Mouse (Mus musculus) heart, adult 18-20 months (tissue): ENCODE results near the gene Bag1. TPM values are rescaled to one million over a fixed set of nuclear protein-coding genes. Genes with fewer than 3 reads are reported as not detected.
A peak's percentile ranks its signal among the peaks of the same experiment; 100 is the strongest.
"Not testable (repeated sequence)": the region's sequence is repeated elsewhere in the genome, so short reads cannot be mapped to it uniquely, and the experiment has no call there.

ENCODE experiments used
- DNase-seq, 2 experiments: peaks; one replicate each; pipeline ENCODE4 v3.0.0; 2021 to 2022; ENCODE audit warnings: mixed read lengths in 1 of 2
- total RNA-seq, 2 experiments: library from RNA; stranded (reverse); gene quantifications; 2 replicates each; pipeline ENCODE4 v1.2.3; 2021

The Bag1 gene
- total RNA-seq, 2 experiments from 2014 or later: 273 to 283 TPM

DNA sequence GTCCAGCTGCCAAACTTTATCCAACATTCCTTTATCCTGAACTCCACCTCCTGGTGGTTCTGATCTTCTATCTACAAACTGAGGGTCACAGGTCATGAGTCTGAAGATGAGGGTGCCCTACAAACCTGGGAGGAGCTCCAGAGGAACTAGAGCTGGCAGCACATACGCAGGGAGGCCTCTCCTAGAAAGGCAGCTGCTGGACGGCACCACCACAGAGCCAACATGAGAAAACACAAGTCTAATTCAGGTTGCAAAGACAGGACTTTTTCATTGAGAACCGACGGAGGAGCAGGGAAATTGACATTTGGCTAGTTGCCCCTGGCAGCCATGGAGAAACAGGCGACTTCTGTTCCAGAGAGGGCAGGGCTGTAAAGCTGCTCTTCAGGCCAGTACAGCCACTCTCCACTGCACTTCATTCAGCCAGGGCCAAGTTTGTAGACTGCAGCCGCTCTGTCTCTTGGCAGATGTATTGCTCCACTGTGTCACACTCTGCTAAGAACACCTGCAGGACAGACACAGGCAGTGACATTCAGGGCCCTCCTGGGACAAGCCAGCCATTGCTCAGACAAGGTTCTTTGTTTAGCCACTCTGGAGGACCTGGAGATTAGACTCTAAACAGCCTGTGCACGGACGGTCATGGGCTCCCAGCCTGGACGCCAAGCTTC lies 11.8 kb downstream of the Bag1 start:
- DNase-seq: peak; percentile 75 to 85

DNA sequence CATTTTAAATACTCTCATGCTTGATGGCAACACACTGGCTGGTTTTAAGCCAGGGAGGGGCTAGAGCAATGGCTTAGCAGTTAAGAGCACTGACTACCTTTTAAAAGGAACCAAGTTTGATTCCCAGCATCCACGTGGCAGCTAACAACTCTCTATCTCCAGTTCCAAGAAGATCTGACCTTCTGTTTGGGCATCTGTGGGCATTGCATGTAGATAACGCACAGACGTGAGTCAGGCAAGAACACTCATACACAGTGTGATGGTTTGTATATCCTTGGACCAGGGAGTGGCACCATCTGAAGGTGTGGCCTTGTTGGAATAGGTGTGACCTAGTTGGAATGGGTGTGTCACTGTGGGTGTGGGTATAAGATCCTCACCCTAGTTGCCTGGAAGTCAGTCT lies 13.7 kb downstream of the Bag1 start:
- DNase-seq: not testable (repeated sequence)

DNA sequence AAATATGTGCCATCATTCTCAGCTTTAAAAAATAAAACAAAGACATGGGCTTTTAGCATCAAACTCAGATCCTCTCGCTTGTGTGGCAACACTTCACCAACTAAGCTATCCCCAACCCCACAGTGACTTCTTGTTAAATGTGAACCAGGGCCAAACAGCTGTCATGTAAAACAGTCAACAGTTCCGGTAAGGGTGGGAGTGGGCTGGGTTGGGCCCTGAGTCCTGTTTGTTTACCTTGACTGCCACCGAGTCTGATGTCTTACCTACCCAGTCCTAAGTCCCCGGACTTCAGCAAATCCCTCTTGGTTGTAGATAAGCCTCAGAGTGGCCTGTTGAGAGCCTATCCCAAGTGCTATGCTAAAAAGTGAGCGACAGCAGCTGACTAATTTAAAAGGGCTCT lies 14.4 kb downstream of the Bag1 start:
- no peak for DNase-seq

DNA sequence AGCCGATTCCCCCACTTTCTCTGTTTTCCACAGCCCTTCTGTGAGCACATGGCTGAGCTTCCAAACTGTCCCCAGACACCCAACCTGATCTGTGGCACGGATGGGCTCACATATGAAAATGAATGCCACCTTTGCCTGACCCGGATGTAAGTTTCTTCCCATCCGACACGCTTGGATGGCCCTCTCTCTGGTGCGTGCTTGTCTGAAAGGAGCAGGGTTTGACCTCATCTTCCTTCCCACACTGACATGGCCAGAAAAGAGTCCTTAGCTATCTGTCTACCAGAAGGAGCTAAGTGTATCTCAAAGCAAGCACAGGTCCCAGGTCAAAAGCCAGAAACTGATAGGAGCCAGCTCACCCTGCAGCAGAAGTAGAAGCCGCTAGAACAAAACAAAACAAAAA lies 19.0 kb downstream of the Bag1 start:
- no peak for DNase-seq

DNA sequence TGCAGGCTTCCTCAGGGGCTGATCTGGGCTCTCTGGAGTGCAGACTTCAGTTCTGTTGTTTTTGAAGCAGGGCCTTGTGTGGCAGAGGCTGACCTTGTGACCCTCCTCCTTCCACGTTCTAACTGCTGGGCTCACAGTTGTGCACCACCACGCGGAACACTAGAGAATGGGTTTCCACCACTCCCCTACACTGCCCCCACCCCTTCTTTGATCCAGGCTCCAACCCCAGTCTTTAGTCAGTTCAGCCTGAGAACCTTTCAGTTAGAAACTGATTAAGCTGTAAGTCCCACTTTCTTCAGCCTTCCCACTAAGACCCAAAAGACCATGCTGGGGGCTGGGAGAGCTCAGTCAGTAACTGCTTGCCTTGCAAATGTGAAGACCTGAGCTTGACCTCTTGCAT lies 22.5 kb downstream of the Bag1 start:
- DNase-seq: no peak

DNA sequence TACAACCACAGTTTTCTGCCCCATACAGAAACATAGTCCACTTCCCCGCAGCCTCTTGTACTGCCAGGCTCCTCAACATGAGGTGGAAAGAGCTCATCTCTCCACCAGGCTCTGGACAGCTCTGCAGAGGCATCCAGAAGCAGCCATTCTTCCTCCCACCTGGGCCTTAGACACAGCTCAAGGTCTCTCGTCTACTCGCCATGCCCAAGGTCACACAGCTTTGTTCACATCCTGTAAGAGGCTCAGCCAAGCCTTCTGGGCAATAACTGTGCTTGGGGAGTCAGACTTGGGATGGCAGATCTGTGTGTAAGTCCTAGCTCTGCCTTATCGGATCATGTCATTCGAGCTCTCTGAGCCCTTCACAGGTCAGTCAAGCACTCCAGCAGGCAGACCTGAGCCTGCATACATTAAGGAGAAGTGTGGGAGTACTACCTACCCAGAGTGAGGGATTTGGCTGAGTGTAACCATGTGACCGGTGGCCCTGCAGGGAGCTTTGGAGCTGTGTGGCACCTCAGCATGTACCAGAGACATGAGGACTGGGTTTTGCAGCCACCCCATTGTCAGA lies 24.9 kb downstream of the Bag1 start:
- no peak for DNase-seq

DNA sequence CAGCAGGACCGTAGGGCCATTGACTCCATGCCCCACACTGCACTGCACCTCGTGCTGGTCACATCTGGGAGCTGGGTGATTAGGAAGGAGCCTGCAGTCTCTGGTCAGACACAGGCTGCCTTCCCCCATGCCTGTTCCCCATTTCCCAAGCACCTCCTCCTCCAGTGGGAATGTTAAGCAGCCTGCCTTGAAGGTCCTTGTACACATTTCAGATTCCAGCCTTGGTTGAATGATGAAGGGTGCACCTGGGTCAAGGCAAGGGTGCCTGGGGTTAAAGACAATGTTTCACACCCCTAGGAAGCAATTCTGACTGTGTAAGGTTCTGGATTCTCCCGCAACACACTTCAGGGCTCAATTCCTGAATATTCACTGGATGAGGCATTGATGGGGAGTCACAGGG lies 26.8 kb downstream of the Bag1 start:
- no peak for DNase-seq

DNA sequence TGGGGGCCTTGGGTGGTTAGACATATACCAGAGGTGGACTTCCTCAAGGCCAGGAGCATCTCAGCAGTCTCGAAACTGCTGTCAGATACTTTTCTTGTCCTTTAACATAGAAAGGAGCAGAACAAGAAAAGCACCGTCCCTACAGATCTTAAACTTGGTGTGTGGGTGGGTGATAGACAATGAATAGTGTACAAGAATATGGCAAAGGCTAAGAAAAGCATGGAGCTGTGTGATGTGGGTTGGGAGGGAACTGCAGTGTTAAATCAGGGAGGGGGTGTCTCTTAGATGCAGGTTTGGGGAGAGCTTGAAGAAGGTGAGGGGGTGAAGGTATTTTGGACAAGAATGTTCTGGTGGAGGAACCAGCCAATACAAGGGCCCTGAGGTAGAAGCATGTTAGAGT lies 27.5 kb downstream of the Bag1 start:
- no peak for DNase-seq

DNA sequence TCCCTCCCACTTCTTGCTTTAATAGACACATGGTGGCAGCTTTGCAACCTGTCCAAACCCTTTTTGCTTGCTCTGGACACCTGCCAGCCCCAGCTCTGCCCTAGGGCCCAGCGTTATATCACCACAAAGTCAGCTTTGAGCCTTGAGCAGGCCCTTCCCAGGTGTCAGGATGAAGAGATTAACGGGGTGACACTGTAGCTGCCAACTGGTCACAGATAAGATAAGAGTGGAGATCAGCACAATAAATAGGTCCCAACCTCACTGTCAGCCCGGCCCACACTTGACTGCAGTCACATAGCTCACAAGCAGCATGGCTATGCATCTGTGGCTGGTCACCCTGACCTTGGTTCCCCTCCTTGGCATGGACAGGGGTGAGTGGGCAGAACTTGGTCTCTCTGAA lies 28.3 kb downstream of the Bag1 start, which contains the start of gene Spink4:
Gene Spink4, plus strand, starts transcription at position 268 of the 400 bp plus-strand sequence.
- DNase-seq: peak; percentile 31 to 32

DNA sequence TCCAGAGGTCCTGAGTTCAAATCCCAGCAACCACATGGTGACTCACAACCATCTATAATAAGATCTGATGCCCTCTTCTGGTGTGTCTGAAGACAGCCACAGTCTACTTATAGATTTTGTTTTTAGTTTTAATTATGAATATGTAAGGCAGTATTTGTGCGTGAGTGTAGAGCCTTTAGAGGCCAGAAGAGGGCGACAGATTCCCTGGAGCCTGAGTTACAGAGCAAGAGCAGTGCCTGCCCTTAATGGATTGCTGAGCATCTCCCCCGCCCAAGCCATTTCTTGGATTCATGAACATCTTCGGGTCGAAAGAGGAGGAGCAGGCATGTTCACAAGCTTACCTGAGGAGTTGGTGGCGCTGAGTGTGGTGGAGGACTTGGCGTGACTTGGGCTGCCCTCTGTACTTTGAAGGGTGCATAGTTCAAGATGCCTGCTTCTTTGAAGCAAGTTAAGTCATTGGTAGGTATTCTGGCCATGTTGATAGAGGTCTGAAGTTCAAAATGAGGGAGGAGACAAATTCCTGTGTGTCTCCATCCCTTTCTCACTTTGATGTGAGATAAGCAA lies 31.4 kb downstream of the Bag1 start:
- no peak for DNase-seq

DNA sequence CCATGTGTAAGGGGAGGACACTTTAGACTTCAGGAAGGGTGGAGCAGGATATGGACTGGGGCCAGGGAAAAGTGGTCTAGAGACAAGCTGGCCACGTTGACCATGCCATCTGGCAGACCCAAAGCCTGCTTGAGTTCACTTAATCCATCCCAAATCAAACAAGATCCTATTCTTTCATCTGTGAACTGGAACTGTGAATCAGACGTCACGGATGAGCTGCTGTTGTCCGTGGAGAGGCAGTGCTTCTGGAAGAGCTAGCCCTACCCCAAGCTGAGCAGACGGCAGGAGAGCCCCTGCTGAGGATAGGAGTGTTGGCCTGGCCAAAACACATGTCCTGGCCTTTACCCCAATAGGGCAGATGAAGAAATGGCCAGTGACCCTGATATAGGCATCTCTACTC lies 32.1 kb downstream of the Bag1 start:
- no peak for DNase-seq

DNA sequence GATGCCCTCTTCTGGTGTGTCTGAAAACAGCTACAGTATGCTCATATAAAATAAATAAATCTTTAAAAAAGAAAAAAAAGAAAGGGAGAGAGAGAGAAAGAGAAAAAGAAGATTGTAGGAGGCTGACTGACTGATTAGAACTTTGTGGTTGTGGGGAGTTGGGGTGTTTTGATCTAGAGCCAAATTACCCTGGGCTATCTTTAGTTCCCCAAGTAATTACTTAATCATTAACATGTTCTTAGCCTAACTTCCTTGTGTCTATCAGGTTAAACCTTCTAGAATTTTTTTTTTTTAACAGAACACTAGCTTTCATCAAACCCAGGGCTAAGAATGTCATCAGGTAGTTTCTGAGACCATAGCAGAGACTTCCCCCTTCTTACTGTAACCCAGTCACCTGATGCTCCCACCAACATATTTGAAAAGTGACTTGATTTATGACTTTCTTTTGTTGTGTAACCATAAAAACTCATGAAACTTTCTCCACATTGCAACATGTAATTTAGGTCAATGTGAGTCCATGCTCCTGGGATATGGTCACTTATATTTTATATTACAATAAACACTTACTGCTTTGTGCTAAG lies 33.7 kb downstream of the Bag1 start:
- no peak for DNase-seq

DNA sequence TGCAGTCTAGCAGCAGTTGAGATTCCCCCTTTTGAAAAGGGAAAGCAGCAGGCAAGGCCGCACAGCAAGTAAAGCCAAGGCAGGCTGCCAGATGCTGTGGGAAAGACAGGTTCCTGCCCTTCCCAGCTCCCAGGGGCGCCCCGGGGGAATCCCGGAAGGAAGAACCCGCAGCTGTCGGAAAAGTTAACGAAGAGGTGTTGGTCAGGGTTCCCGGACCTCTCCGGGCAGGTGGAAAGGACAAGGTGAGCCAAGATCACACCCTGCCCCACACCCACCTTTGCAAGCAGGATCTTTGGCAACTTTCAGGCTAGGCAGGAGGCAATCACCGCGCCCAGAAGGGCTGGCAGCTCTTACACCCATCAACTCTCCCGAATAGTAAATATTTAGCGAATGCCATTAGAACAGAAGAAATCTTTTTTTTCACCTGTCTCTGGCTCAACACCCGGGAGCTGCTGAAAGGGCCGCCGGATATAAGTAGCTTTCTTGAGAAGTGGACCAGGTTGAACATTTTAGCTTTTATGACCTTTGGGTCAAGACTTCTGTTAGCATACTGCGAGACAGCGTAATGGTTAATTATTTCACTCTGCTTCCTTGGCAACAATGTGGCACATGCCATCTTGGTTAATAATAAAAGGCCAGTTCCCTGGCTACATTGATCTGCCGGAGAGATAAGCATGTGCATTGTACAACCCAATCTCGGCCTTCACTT lies 39.7 kb downstream of the Bag1 start:
- DNase-seq: peak; percentile 29 to 48

DNA sequence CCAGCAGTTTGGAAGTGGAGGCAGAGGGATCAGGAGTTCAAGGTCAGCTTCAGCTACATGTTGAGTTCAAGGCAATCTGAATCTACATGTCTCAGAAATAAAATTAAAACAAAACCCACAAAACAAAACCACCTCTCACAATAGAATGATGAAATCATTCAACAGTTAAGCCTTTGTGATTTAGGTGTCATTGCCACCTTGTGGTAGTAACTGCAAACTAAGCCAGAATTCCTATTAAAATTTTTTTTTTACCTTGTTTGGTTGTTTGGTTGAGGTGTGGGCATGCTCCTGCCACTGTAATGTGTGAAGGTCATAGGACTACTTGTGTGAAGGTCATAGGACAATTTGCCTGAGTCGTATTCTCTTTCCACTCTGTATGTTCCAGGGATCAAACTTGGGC lies 41.8 kb downstream of the Bag1 start:
- DNase-seq: peak; percentile 22 to 54

DNA sequence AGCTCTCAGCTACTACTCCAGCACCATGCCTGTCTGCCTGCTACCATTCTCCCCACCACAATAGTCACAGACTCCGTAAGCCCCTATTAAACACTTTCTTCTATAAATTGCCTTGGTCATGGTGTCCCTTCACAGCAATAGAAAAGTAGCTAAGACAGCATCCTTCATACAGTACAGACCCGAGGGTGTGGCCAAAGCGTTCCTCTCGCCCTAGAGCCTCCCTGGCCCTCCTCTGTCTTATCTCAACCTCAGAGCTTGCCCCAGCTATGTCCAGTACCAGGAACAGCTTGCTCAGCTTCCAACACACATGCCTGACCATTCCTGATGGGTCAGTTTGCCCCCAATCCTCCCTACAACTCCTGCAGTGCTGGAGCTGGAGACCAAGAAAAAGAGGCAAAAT lies 47.5 kb downstream of the Bag1 start:
- DNase-seq: no peak

DNA sequence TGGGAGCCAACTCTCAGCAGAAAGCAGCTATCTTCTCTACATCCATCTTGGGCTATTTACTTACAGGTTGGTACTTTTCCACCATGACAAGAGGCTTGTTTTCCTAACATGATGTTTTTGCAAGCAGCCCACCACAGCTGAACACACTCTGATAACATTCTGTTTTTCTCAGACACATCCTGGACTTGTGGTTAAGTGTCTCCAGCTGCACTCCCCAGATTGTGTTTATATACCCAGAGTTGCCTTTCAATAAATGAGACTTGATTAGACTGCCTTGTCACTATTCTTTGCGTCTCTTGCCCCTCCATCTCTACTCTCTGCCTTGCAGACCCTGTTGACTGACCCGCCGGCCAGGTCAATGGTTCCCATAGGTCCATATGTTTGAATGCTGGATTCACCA lies 48.0 kb downstream of the Bag1 start:
- DNase-seq: no peak

DNA sequence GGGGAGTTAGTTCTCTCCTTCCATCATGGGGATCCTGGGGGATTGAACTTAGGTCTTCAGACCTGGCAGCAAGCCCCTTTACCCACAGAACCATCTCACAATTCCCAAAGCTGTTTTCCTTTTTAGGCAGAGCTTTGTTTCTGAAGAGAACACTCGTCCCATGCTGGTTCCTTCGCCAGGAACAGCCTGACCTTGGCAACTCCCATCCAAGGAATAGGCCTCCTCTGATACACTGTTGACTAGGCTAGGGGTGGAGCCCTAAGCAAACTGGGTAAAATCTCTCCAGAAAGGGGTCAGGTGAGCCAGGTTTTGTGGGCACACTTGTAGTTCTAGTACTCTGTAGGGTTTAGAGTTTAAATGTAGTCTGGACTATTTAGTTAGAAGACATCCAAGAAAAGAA lies 48.8 kb downstream of the Bag1 start:
- DNase-seq: no peak

DNA sequence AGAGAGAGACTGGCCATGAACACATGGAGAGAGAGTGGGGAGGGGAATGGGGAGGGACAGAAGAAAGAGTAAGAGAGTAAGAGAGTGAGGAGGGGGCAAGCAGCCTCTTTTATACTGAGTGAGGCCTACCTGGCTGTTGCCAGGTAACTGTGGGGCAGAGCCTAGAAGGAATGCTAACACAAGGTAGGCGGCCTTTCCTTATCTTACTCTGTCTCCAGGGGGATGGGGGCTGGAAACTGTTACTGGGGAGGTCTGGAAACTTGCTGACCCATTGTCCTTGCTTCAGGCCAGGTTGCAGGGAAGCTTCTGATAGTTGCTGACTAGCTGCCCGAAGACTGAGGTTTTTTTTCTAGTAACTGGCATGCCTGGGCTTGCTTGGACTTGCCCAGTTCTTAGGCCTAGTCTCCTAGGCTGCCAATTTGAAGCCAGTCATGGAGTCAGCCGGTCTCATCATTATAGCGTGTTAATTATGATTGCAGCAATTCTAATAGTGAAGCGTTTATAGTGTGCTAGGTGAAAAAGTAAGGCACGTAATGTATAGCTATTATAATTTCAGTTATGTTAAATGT lies 49.5 kb downstream of the Bag1 start:
- no peak for DNase-seq

DNA sequence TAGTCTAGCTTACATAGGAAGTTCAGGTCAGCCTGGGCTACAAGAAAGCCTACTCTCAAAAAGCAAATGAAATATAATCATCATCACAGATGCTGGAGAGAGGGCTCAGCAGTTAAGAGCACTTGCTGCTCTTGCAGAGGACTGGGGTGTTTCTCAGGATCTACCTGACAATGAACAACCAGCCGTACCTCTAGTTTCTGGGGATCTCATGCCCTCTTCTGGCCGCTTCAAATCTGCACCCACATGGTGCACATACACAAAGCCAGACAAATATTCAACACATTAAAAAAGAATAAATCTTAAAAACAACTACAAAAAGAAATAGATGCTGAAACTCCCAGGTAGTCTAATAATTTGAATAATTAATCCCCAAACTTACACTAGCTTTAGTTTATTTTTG lies 52.4 kb downstream of the Bag1 start:
- DNase-seq: no peak

DNA sequence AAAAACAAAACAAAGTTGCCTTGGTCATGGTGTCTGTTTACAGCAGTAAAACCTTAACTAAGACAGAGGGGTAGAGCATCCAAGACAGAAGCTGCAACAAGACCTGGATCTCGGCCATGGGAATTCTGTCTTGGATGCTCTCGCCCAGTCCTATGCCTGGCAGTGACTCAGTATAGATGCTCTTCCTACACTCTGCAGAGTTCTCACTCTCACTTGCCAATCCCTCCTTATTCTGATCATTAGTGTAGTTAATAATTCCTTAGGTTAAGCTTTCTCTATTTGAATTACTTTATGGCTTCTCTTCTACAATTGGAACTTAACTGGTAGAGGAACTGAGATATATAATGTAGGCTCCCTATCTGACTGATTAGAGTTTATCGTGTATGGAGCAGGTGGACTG lies 53.0 kb downstream of the Bag1 start:
- DNase-seq: no peak

DNA sequence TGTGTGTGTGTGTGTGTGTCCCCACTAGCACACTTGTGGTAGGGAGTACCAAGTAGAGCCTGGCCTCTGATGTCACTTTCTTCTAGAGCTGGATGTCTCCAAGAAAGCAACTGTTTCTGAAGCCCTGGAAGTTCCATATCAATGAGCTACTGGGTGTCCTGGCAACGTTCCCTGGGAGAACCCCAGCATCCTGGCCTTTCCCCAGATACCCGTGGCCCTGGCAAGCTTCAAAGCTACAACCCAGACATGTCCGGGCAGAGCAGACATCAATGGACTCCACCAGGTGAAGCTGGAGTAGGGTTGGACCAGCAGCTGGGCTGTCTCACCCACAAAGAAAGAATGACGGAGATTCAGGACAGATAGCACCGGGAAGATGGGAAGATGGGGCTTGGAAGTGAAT lies 56.9 kb downstream of the Bag1 start:
- DNase-seq: no peak

DNA sequence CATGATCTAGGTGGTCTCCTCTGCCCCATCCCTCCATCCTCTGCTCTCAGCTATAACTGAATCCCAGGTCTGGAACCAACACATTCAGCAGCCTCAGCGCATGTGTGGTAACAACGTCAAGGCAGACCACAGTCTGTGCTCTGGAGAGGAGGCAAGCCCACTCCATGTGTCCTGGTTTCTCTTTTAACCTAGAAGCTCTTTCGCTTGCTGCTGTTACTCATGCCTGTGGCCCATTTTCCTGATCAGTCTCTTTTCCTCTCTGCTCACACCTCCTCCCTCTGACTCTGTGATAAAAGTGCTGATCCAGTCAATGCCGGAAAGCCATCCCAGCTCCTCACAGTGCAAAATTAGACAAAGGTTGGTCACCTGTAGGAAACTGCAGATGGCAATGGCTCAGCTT lies 58.1 kb downstream of the Bag1 start:
- no peak for DNase-seq

DNA sequence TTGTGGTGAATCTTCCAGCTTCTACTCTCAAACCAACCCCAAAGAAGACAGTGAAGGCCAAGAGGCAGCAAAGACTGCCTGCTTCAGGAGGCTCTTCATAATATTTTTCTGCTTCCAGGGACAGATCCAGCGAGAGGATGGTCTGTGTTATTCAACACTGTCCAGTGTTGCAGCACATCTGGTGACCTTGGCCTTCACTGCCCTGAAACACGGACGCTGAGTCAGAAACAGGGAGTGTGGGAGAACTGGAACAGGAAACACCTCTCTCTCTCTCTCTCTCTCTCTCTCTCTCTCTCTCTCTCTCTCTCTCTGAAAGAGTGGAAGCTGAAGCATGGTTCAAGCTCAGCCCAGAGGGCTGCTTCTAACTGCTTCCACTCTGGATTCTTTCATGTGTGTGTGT lies 58.8 kb downstream of the Bag1 start:
- peak in 1 of 2 experiments; percentile 64 for DNase-seq
